Mouse (Mus musculus) midbrain, embryonic 12.5 days (tissue): ENCODE measurements at regions not wholly inside any gene's neighbourhood (a gene's known extent, or its start where the extent isn't known, plus 50 kb on each side); places are given as distances from the start of the nearest gene placed in this dataset.
"Not testable (repeated sequence)": the region's sequence is repeated elsewhere in the genome, so short reads cannot be mapped to it uniquely, and the experiment has no call there.

Experiments used
- ATAC-seq: fragments of 200-750 bp; cut with Nextera tagmentation; 2 replicates; pipeline ENCODE4 v1.8.0; 2017; ENCODE audit warnings: low read depth, moderate TSS enrichment, moderate library complexity; ENCODE audit not compliant: low FRiP score
- H3K27ac ChIP-seq: fragments of 300-500 bp; sonication (generic); replicated peaks from 2 replicates; pipeline ENCODE4 v1.5.1; 2016; ENCODE audit warnings: mild to moderate bottlenecking
- H3K27me3 ChIP-seq: fragments of 300-500 bp; sonication (generic); 2 replicates; pipeline ENCODE4 v1.6.1; 2016; ENCODE audit warnings: mild to moderate bottlenecking
- H3K36me3 ChIP-seq: fragments of 300-500 bp; sonication (generic); 2 replicates; pipeline ENCODE4 v1.6.1; 2016
- H3K4me1 ChIP-seq: fragments of 300-500 bp; sonication (generic); 2 replicates; pipeline ENCODE4 v1.6.1; 2016
- H3K4me2 ChIP-seq: fragments of 300-500 bp; sonication (generic); replicated peaks from 2 replicates; pipeline ENCODE4 v1.6.1; 2016; ENCODE audit warnings: mild to moderate bottlenecking, moderate library complexity
- H3K4me3 ChIP-seq: fragments of 300-500 bp; sonication (generic); 2 replicates; pipeline ENCODE4 v1.5.1; 2016; ENCODE audit warnings: mild to moderate bottlenecking
- H3K9ac ChIP-seq: fragments of 300-500 bp; sonication (generic); replicated peaks from 2 replicates; pipeline ENCODE4 v1.6.1; 2016; ENCODE audit warnings: mild to moderate bottlenecking, moderate library complexity
- H3K9me3 ChIP-seq: fragments of 300-500 bp; sonication (generic); 2 replicates; pipeline ENCODE4 v1.6.1; 2016; ENCODE audit warnings: mild to moderate bottlenecking
- WGBS: fragments of 180-500 bp; shearing (Covaris S2); methylation state at CpG from one replicate; pipeline ENCODE4 v1.1.7; 2016; 5-methylcytosine and 5-hydroxymethylcytosine counted together

GRCm38 (mm10) chr13:99128979-99129378 is 55.6 kb upstream of the Zfp366 start:
- H3K4me2 ChIP-seq = no peak overlapping the region
- no peak overlapping the region for H3K27ac ChIP-seq
- WGBS = 62% methylated on average over 2 of the region's 2 CpGs
- no peaks in the 10 kb centered on the region for H3K27me3 ChIP-seq
- no peak overlapping the region for H3K9ac ChIP-seq
- no peaks in the 10 kb centered on the region for H3K9me3 ChIP-seq
- no peak overlapping the region for H3K4me3 ChIP-seq
- no peaks in the 10 kb centered on the region for H3K36me3 ChIP-seq
- ATAC-seq = no peak
- H3K4me1 ChIP-seq = no peaks in the 10 kb centered on the region

GRCm38 (mm10) chr13:99128284-99128691 is 56.3 kb upstream of the Zfp366 start:
- no peaks in the 10 kb centered on the region for H3K9me3 ChIP-seq
- no peaks in the 10 kb centered on the region for H3K36me3 ChIP-seq
- H3K4me2 ChIP-seq = no peak overlapping the region
- H3K27ac ChIP-seq = no peak overlapping the region
- no peaks in the 10 kb centered on the region for H3K27me3 ChIP-seq
- H3K4me1 ChIP-seq = no peaks in the 10 kb centered on the region
- 84% methylated on average over 5 of the region's 5 CpGs for WGBS
- no peak overlapping the region for H3K9ac ChIP-seq
- no peak for ATAC-seq
- H3K4me3 ChIP-seq = no peak overlapping the region

- ATAC-seq = no peak
- WGBS = 84% methylated on average over 5 of the region's 5 CpGs
- Histone ChIP-seq H3K27ac (no peak overlapping the region), H3K9ac (no peak overlapping the region), H3K4me2 (no peak overlapping the region), H3K4me3 (no peak overlapping the region), H3K27me3 (no peaks in the 10 kb centered on the region), H3K9me3 (no peaks in the 10 kb centered on the region), H3K4me1 (no peaks in the 10 kb centered on the region), H3K36me3 (no peaks in the 10 kb centered on the region)
These were observed 56.9 kb upstream of the Zfp366 start for GRCm38 (mm10) chr13:99127716-99128115.

GRCm38 (mm10) chr13:99126971-99127370 is 57.7 kb upstream of the Zfp366 start:
- not testable (repeated sequence) for H3K4me2 ChIP-seq, H3K27ac ChIP-seq, H3K36me3 ChIP-seq, H3K9ac ChIP-seq, H3K4me3 ChIP-seq, H3K27me3 ChIP-seq, H3K4me1 ChIP-seq, H3K9me3 ChIP-seq, ATAC-seq
- WGBS = 96% methylated on average over 10 of the region's 10 CpGs

- ATAC-seq = no peak
These were observed 58.1 kb upstream of the Zfp366 start for GRCm38 (mm10) chr13:99126538-99126937.

GRCm38 (mm10) chr13:99125946-99126345 is 58.7 kb upstream of the Zfp366 start:
- H3K27me3 ChIP-seq = no peaks in the 10 kb centered on the region

More at GRCm38 (mm10) chr13:99126538-99126937, 58.1 kb upstream of the Zfp366 start:
- Histone ChIP-seq H3K4me3 (no peak overlapping the region), H3K4me1 (no peaks in the 10 kb centered on the region), H3K27me3 (no peaks in the 10 kb centered on the region), H3K27ac (no peak overlapping the region), H3K4me2 (no peak overlapping the region), H3K36me3 (no peaks in the 10 kb centered on the region), H3K9me3 (no peaks in the 10 kb centered on the region), H3K9ac (no peak overlapping the region)
- 84% methylated on average over 8 of the region's 8 CpGs for WGBS

GRCm38 (mm10) chr13:99124894-99125570 is 59.6 kb upstream of the Zfp366 start:
- H3K4me3 ChIP-seq = no peak overlapping the region
- WGBS = 72% methylated on average over 10 of the region's 10 CpGs
- H3K4me1 ChIP-seq = no peaks in the 10 kb centered on the region
- H3K36me3 ChIP-seq = no peaks in the 10 kb centered on the region
- no peak overlapping the region for H3K9ac ChIP-seq
- H3K9me3 ChIP-seq = no peaks in the 10 kb centered on the region
- no peaks in the 10 kb centered on the region for H3K27me3 ChIP-seq
- H3K4me2 ChIP-seq = no peak overlapping the region
- H3K27ac ChIP-seq = no peak overlapping the region
- ATAC-seq = no peak

More at GRCm38 (mm10) chr13:99125946-99126345, 58.7 kb upstream of the Zfp366 start:
- no peak overlapping the region for H3K4me2 ChIP-seq
- WGBS = 67% methylated on average over 1 of the region's 1 CpGs
- no peak for ATAC-seq
- no peaks in the 10 kb centered on the region for H3K4me1 ChIP-seq
- H3K9me3 ChIP-seq = no peaks in the 10 kb centered on the region
- H3K27ac ChIP-seq = no peak overlapping the region
- H3K36me3 ChIP-seq = no peaks in the 10 kb centered on the region
- H3K4me3 ChIP-seq = no peak overlapping the region
- H3K9ac ChIP-seq = no peak overlapping the region

- WGBS = 39% methylated on average over 2 of the region's 2 CpGs
- no peak overlapping the region for H3K27ac ChIP-seq
These were observed 60.5 kb upstream of the Zfp366 start for GRCm38 (mm10) chr13:99124141-99124540.

GRCm38 (mm10) chr13:99123476-99124140 is 61.0 kb upstream of the Zfp366 start:
- Histone ChIP-seq H3K9me3 (no peaks in the 10 kb centered on the region), H3K4me3 (no peak overlapping the region), H3K4me1 (no peaks in the 10 kb centered on the region), H3K4me2 (no peak overlapping the region), H3K9ac (no peak overlapping the region), H3K36me3 (no peaks in the 10 kb centered on the region), H3K27ac (no peak overlapping the region), H3K27me3 (no peaks in the 10 kb centered on the region)
- no peak for ATAC-seq
- 76% methylated on average over 12 of the region's 12 CpGs for WGBS

More at GRCm38 (mm10) chr13:99124141-99124540, 60.5 kb upstream of the Zfp366 start:
- no peak overlapping the region for H3K4me3 ChIP-seq
- no peaks in the 10 kb centered on the region for H3K4me1 ChIP-seq
- no peaks in the 10 kb centered on the region for H3K9me3 ChIP-seq
- H3K9ac ChIP-seq = no peak overlapping the region
- no peak overlapping the region for H3K4me2 ChIP-seq
- ATAC-seq = no peak
- H3K27me3 ChIP-seq = no peaks in the 10 kb centered on the region
- H3K36me3 ChIP-seq = no peaks in the 10 kb centered on the region

- not testable (repeated sequence) for H3K9me3 ChIP-seq, ATAC-seq, H3K4me3 ChIP-seq, H3K4me2 ChIP-seq, H3K27ac ChIP-seq, H3K9ac ChIP-seq, H3K27me3 ChIP-seq, H3K36me3 ChIP-seq, H3K4me1 ChIP-seq
- 90% methylated on average over 4 of the region's 4 CpGs for whole genome bisulfite sequencing
These were observed 62.1 kb upstream of the Zfp366 start for GRCm38 (mm10) chr13:99122539-99122938.

GRCm38 (mm10) chr13:99121096-99121495 is 63.5 kb upstream of the Zfp366 start:
- Histone ChIP-seq H3K36me3 (no peaks in the 10 kb centered on the region), H3K27ac (no peak overlapping the region), H3K4me2 (no peak overlapping the region), H3K27me3 (no peaks in the 10 kb centered on the region), H3K9me3 (no peaks in the 10 kb centered on the region), H3K9ac (no peak overlapping the region), H3K4me1 (no peaks in the 10 kb centered on the region), H3K4me3 (no peak overlapping the region)
- 96% methylated on average over 4 of the region's 4 CpGs for WGBS
- no peak for ATAC-seq

GRCm38 (mm10) chr13:99119941-99120340 is 64.7 kb upstream of the Zfp366 start:
- no peaks in the 10 kb centered on the region for H3K36me3 ChIP-seq
- H3K4me2 ChIP-seq = no peak overlapping the region
- ATAC-seq = no peak
- no peaks in the 10 kb centered on the region for H3K4me1 ChIP-seq
- H3K4me3 ChIP-seq = no peak overlapping the region
- no peak overlapping the region for H3K27ac ChIP-seq
- no peaks in the 10 kb centered on the region for H3K9me3 ChIP-seq
- no peak overlapping the region for H3K9ac ChIP-seq
- no peaks in the 10 kb centered on the region for H3K27me3 ChIP-seq
- 99% methylated on average over 3 of the region's 3 CpGs for WGBS
